Mouse (Mus musculus) kidney, postnatal 36 days (tissue): ENCODE measurements around the gene Parp9.
A peak's percentile ranks its signal among the peaks of the same experiment; 100 is the strongest.
"Not testable (repeated sequence)": the region's sequence is repeated elsewhere in the genome, so short reads cannot be mapped to it uniquely, and the experiment has no call there.

Experiments
- DNase-seq, 2 experiments: peaks; one replicate each; pipeline ENCODE4 v3.0.0; 2021 to 2022; ENCODE audit warnings: mixed read lengths in 2 of 2

Parp9 gene

DNA sequence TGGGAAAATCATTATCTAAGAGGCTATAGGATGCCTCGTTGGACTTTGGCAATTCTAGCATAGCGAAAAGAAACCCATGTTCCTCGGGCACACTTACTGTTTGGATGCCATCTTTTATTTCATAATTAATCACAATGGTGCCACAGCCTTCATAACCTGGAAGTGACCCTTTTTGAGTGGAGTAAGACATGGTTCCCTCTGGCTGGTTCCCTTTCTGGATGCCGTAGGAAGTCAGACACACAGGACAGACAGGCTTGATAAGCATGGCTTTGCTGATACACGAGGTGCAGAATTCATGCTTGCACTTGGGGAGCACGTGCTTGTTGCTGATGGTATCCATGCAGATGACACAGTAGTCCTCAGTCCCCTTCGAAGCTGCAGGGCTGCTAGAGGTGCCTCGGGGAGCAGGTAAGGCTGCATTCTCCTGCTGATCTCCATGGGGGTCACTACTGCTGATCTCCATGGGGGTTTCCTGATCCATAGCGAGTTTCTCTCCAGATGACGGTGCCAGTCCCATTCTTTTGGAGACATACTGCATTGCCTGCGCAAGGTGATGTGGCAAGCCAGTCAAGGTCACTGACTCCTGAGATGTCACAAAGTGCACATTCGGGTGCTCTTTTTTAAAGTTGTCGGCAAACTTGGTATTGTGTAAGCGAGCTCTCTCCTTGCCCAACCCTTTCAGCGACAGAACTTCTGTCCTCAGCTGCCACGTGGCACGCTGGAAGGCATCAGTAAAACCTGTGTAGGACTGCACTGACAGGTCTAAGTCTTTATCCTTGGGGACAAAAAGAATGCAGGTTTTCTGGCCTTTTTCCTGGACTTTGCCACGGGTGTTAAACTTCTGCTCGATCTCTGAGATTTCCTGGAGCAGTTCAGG lies 5.9 kb upstream of the Parp9 start:
- DNase-seq = no peak

DNA sequence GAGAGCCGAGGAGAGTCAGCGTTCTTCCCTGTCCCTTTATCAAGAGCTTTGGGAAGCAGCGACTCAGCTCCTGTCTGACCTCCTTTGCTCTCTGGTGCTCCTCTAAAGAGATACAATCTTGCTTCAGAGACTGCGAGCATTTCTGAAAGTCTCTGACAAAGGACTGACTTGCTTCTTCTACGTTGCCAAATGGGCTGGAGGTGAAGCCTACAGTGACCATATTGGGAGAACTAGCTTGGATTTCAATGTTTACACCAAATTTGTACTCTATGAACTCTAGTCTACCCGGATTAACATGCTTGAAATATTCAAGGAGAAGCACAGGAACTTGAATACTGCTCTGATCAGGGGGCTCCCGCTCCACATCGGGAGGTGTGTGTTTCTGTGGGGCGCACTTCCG lies 5.1 kb upstream of the Parp9 start:
- DNase-seq = no peak

DNA sequence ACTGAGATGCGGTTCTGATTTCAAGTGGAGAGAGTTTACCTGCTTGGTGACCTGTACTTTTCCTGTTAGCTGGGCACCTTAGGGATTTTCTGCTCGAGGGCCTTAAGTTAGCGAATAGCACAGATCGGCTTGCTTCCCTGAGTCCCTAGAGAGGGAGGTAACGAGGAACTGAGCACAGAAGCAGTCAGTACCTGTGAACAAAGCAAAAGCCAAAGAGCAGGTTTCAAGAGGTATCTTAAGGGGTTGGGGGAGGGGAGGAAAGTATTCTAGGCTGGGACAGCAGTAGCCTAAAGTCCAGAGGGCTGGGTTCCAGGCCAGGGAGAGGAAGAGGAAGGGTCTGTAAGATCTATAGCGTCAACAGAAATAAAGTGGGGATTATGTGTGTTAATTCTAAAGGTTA lies 991 bp downstream of the Parp9 start:
- DNase-seq = peak; percentile 39 to 53

DNA sequence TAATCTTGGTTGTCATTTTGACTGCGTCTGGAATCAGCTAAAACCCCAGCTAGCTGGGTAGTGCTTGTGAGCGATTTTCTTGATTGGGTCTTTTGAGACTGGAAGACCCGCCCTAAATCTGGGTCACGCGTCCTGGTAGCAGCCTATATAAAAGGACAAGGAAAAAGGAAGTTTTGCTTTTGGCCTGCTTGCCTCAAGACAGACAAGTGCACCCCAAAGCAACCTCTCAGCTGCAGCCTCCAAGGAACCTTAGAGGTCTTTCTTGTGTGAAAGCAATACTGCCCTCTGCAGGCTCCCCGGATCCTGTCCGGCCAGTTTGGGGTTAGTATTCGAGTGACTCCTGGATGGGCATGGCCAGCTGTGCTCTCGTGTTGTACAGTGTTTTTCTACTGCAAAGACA lies 1.4 kb downstream of the Parp9 start:
- peak; percentile 92 to 94 for DNase-seq

DNA sequence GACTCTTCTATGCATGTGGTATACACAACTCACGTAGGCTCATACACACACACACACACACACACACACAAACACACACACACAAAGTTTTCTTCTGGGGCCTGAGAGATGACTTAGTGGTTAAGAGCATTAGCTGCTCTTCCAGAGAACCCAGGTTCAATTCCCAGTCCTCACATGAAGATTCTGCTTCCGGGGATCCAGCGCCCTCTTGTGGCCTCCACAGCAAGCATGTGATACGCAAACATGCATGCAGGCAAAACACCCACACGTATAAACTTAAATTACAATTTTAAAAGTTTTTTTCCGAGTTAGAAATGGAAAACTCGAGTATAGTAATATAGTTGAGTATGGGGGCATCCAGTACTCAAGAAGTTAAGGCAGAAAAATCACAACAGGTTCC lies 3.1 kb downstream of the Parp9 start:
- peak; percentile 39 to 76 for DNase-seq

DNA sequence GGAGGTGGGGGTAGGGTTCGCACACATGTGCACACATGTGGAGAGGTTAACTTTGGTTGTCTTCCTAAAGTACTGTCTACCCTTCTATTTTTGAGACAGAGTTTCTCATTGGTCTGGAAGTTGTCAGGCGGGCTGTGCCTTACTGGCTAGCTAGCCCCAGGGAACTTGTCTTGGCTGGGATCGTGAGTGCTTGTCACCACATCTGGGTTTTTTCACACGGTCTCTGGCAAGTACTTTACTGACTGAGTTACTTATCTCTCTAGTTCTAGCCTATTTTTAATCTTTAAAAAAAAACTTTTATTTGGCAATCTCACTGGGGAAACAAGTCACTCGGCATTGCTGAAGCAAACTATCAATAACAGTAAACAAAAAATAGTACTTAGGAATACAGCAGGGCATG lies 11.0 kb downstream of the Parp9 start:
- peak in 1 of 2 experiments; percentile 6 for DNase-seq

DNA sequence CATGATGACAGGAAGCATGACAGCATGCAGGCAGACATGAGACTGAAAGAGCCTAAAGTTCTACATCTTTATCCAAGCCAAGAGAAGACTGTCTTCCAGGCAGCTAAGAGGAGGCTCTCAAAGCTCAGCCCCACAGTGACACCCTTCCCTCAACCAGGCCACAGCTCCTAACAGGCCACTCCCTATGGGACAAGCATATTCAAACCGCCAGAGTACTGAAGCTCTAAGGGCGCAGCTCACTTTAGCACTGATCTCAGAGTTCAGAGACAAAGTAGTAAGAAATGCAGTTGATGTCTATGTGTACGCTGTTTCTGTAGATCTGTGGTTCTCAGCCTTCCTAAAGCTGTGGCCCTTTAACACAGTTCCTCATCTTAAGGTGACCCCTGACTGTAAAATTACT lies 12.9 kb downstream of the Parp9 start:
- no peak for DNase-seq

DNA sequence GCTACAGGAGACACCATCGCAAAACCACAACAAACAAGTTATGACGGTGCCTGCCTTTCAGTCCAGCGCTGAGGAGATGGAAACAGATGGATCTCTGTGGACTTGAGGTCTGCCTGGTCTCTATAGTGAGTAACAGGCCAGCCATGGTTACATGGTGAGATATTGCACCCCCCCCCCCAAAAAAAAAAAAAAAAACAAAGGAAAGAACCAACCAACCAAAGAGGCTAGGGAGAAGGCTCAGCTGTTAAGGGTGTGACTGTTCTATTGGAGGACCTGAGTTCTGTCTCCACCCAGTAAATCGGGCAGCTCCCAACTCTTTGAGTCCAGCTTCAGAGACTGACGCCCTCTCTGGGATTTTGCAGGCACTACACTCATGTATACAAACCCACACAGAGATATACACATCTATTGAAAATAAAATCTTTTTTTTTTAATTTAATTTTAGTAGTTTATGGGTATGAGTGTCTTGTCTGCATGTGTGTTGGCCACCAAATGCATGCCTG lies 14.4 kb downstream of the Parp9 start:
- no peak for DNase-seq

DNA sequence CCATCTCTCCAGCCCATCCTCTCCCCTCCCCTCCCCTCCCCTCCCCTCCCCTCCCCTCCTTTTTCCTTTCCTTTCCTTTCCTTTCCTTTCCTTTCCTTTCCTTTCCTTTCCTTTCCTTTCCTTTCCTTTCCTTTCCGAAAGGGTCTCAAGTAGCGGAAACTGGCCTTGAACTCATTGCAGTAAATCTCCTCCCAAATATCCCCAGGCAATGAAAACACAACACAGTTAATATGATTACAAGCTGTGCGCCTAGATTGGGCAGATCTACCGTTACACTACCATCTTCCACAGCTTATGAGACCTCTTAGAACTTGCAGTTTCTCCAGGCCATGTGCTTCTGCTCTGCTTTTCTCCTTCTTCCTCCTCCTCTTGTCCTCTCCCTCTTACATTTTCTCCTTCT lies 27.7 kb downstream of the Parp9 start:
- not testable (repeated sequence) for DNase-seq

DNA sequence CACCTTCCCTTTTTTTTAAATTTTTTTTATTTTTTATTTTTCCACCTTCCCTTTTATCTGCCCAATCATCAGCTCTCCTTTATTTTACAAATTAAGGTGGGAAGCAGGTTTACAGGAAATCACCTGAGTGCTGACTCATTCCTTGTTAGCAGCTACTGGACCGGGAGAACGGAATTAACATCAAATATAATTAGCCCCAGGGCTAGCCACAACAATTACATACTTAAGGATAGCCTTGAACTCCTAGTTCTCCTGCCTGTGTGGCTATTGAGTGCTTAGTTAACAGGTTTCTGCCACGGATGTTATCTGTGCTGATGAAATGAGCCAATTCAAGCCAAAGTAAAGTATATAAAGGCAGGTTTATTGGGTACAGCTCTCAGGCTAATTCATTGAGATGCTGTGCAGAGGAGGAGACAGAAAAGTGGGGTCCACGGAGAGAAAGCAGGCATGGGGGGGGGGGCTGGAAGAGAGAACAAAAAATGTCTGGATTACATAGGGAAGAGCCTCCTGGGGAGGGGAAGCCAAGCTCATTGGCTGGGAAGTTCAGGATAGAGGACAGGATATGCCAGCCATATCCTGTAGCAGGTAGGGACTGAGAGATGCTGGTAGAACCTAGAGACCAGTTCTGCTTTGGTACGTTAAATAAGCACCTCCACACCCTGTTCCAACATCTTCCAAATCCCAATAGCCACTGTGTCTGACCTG lies 28.3 kb downstream of the Parp9 start:
- no peak for DNase-seq

DNA sequence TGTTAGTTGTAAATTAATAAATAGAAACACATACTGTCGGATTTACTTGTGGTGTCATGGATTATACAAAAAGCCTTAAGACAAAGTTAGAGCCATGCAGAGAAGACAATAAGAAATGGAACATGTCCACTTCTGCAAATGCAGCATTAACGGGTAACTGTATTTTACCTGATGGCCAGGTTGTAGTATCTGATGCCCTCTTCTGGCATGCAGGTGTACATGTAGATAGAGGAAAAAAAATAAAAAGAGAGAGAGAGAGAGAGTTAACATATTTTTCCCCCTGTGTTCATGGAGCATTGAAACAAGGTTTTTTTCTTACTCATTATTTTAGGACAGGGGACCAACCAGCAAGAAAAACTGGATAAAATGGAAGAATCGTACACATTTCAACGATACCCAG lies 29.0 kb downstream of the Parp9 start:
- no peak for DNase-seq

DNA sequence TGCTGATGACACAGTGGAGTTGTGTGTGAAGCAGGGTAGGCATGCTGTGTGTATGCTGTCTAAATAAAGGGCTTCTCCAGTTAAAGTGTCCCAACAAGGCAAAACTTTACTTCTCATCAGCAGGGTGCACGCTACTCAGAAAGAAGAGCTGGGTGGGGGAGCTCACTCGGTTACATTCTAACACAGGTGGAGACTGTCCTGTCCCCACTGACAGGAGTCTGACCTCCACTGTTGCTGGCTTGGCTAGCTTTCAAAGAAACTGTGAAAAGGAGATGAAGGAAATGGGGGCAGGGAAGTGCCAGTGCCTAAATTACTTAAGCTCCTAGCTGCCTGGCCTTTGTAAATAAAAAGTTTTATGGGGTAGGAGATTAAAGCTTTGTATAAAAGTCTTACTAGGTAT lies 29.9 kb downstream of the Parp9 start:
- DNase-seq = no peak

DNA sequence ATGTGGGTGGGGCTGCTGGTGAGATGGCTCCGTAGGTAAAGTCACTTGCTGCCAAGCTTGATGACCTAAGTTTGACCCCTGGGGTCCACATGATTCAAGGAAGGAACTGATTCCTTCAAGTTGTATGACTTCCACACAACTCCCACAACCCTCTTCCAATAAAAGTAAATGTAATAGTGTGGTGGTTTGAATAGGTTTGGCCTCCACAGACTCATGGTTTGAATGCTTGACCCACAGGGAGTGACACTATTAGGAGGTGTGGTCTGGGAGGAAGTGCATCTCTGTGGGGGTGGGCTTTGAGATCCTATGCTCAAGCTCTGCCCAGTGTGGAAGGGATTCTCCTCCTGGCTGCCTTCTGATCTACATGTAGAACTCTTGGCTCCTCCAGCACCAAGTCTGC lies 35.8 kb downstream of the Parp9 start:
- no peak for DNase-seq

DNA sequence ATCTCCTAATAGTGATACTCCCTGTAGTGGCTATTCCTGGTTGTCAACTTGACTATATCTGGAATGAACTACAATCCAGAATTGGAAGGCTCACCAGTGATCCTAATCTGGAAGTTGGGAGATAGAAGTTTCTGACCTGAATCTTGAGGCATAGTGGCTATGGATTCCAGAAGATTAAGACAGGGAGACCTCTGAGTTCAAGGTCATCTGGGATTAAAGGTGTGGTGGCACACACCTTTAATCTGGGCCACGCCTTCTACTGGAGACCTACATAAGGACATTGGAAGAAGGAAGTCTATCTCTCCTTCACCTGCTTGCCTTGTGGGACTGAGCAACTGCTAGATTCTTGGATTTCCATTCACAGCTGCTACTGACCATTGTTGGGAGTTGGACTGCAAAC lies 40.2 kb downstream of the Parp9 start, which contains the start of gene Kpna1:
Gene Kpna1, plus strand, starts transcription at position 301 of the 400 bp plus-strand sequence.
- not testable (repeated sequence) for DNase-seq

DNA sequence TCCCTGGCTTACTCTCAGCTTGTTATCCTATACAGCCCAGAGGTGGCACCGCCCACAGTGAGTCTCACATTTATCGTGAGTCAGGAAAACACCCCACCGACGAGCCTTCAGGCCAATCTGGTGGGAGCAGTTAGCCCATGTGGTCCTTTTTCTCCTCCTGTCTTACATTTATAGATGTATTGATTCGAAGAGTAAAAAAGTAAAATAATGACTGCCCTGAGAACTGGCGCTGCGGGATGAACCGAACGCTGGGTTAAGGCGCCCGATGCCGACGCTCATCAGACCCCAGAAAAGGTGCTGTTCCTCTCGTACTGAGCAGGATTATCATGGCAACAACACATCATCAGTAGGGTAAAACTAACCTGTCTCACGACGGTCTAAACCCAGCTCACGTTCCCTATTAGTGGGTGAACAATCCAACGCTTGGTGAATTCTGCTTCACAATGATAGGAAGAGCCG lies 43.1 kb downstream of the Parp9 start:
- DNase-seq = peak; percentile 99 to 100

DNA sequence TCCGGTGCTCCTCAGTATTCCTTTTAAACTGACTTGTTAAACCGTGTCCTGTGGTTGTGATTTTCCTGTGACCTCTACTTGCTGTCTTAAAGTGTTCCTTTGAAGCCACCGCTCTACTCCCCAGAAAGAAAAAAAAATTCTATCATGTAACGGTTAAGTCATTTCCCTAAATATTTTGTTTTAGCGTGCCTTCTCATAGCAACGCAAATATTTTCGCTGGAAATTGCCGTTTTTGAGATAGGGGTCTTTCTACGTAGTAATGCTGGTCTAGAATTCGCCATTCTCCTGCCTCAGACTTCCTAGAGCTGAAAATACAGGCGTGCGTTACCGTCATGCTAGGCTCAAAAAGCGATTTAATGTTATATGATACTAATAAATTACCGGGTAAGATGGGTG lies 44.2 kb downstream of the Parp9 start:
- no peak for DNase-seq

DNA sequence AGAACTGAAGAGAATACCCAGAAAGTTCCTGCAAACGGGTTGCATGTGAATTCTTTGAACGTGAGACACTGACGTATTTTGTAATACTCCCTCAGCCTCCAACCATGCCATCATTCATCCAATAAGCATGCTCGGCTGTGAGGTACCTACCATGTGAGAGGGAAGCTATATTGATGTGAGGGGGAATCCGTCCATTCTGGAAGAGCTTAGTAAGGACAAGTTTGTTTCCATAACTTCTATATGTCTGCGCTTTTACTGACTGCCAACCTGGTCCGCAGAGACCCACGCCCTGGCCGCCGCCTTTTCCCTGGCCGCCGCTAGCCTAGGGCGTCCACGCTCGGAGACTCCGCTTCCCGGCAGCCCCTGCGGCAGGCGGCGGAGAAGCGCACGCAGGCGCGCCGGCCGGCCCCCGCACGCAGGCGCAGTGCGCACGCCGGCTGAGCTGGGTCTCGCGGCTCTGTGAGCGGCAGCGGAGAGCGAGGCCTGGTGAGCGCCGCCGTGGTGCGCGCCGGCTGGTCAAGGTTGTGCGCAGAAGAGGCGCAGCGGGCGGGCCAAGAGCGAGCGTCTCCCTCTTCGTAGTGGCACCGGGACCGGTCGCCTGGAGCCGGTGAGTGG lies 44.7 kb downstream of the Parp9 start:
- peak; percentile 88 to 95 for DNase-seq

DNA sequence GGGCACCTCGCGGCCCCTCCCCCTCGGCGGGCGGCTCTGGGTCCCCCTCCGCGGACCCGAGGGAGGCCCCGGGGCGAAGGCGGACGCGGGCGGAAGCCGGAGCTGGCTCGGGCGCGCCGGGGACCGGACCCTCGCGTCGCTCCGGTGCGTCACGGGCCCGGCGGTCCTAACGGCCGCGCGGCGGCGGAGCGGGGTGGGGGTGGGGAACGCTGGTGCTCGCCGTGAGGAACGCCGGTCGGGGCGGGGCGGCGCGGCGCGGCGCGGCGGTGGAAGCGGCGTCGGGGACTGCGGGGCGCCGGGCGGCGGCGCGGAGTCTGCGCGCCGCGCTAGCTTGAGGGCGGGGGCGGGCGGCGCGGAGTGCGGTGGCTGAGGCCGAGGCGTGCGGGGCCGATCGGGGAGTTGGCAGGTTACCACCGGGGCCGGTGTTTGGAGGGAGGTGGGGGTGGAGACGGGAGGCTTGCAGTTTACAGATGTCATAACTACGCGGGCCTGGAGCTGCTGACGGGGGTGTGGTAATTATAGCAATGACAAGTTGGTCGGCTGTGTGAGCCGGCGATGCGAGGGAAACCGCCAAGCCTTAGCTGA lies 45.3 kb downstream of the Parp9 start:
- DNase-seq = peak; percentile 67 to 69

DNA sequence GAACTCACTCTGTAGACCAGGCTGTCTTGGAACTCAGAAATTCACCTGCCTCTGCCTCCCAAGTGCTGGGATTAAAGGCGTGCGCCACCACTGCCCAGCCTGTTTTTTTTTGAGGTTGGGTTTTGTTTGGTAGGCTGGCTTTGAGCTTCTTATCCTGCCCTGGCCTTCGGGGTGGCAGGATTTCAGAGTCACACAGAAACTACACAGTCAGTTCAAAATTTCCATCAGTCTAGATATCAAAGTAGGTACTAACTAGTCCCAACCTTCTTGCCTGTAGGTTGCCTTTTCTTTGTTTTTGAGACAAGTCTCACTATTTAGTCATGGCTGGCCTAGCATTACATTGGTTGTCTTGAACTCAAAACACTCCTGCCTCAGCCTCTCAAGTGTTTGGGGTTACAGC lies 46.2 kb downstream of the Parp9 start:
- no peak for DNase-seq

DNA sequence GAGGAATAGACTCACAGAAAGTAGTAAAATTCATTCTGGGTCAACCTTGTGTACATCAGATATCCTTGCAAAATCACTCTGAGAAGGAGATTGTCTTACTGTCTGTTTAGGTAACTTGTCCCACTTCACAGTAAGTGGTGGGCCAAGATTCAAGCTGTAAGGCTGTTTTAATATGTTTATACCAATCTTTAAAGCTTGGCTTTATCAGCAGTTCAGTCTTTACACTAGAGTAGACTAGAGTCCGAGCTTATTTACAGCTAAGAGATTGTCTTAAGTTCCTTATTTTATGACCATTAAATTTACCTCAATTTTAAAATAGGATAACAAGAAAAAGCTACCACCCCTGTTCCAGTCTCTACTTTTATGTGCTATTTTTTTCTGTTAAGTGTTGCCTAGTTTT lies 49.7 kb downstream of the Parp9 start:
- DNase-seq = no peak

DNA sequence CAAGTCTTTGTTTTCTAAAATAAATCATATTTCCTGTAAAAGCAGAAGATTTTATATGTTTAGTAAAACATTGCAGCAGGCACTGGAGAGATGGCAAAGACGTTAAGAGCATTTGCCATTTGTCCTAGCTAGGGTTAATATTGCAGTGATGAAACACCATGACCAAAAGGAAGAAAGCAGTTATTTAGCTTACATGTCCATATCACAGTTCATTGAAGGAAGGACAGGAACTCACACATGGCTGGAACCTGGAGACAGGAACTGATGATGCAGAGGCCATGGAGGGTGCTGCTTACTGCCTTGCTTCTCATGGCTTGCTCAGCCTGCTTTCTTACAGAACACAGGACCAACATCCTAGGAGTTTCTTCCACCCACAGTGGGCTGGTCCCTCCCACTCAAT lies 54.1 kb downstream of the Parp9 start:
- DNase-seq = no peak

DNA sequence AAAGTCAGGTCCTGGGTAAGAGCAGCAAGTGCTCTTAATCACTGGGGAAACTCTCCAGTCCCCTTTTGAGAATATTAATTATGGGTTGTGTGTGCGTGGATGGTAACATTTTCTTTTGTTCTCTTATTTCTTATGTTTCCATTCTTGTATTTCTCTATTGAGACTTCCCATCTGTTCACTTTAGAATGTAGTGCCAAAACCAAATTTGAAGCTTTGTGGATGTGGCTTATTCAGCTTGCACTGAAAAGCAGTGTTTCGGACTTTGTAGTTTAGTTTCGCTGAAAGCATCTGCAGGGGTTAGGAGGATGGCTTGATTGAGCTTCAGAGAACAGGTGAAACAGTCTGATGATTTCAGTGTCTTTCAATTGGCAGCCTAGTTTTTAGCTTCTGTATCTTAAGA lies 55.0 kb downstream of the Parp9 start:
- DNase-seq = no peak

DNA sequence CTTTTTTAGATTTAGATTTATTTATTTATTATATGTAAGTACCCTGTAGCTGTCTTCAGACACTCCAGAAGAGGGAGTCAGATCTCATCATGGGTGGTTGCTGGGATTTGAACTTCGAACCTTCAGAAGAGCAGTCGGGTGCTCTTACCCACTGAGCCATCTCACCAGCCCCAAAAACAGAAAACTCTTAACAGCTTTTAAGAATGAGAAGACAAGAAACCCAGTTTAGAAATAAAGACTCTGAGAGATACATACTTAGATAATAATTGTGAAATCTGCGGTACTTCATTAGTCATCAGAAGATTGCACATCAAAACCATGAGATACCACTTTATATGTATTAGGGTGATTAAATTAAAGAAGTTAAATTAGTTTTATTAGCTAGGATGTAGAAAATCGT lies 60.6 kb downstream of the Parp9 start:
- not testable (repeated sequence) for DNase-seq
